Mouse (Mus musculus) adrenal gland, adult 18-20 months (tissue): ENCODE measurements around the gene Fdx1l. TPM values are rescaled to one million over a fixed set of nuclear protein-coding genes. Genes with fewer than 3 reads are reported as not detected.
"Not testable (repeated sequence)": the region's sequence is repeated elsewhere in the genome, so short reads cannot be mapped to it uniquely, and the experiment has no call there.

Experiments used
- DNase-seq, 2 experiments: peaks; one replicate each; pipeline ENCODE4 v3.0.0; 2021 to 2022; ENCODE audit warnings: low spot score in 2 of 2
- total RNA-seq, 2 experiments: library from RNA; stranded (reverse); gene quantifications; 1 replicate in 1 of 2; 2 replicates in 1 of 2; pipeline ENCODE4 v1.2.3; 2021

Fdx1l gene
- total RNA-seq, 2 experiments from 2014 or later = 38.3 to 39.2 TPM

- DNase-seq = no peak
Observed at GRCm38 (mm10) chr9:21075625-21076024, 2.2 kb upstream of the Fdx1l start.

- no peak for DNase-seq
Observed at GRCm38 (mm10) chr9:21074173-21074572, 759 bp upstream of the Fdx1l start.

GRCm38 (mm10) chr9:21072641-21073040, 773 bp downstream of the Fdx1l start:
- DNase-seq = no peak

- DNase-seq = no peak
Observed at GRCm38 (mm10) chr9:21067006-21067684, 6.3 kb downstream of the Fdx1l start, which contains the start of gene Zglp1. Gene Zglp1 (minus strand): TSS chr9:21067093.

GRCm38 (mm10) chr9:21062928-21063327, 10.5 kb downstream of the Fdx1l start:
- no peak for DNase-seq

GRCm38 (mm10) chr9:21051578-21051977, 21.8 kb downstream of the Fdx1l start:
- no peak for DNase-seq

- no peak for DNase-seq
Observed at GRCm38 (mm10) chr9:21045235-21045634, 28.2 kb downstream of the Fdx1l start.

- DNase-seq = not testable (repeated sequence)
Observed at GRCm38 (mm10) chr9:21044785-21045184, 28.6 kb downstream of the Fdx1l start.

GRCm38 (mm10) chr9:21043563-21043962, 29.9 kb downstream of the Fdx1l start:
- no peak for DNase-seq

GRCm38 (mm10) chr9:21041308-21041707, 32.1 kb downstream of the Fdx1l start:
- no peak for DNase-seq

GRCm38 (mm10) chr9:21039779-21040178, 33.6 kb downstream of the Fdx1l start:
- no peak for DNase-seq

GRCm38 (mm10) chr9:21037481-21037891, 35.9 kb downstream of the Fdx1l start:
- no peak for DNase-seq

- DNase-seq = no peak
Observed at GRCm38 (mm10) chr9:21036666-21037065, 36.7 kb downstream of the Fdx1l start.

GRCm38 (mm10) chr9:21036161-21036560, 37.3 kb downstream of the Fdx1l start:
- no peak for DNase-seq

- no peak for DNase-seq
Observed at GRCm38 (mm10) chr9:21035586-21035985, 37.8 kb downstream of the Fdx1l start.

GRCm38 (mm10) chr9:21034481-21035085, 38.8 kb downstream of the Fdx1l start:
- no peak for DNase-seq

- peak; percentile 81 to 82 for DNase-seq
Observed at GRCm38 (mm10) chr9:21033136-21033535, 40.3 kb downstream of the Fdx1l start.

- no peak for DNase-seq
Observed at GRCm38 (mm10) chr9:21032491-21032890, 40.9 kb downstream of the Fdx1l start.

- DNase-seq = no peak
Observed at GRCm38 (mm10) chr9:21031896-21032351, 41.5 kb downstream of the Fdx1l start, which contains the start of gene Icam5. Gene Icam5 (plus strand): TSS chr9:21032073.

- peak; percentile 55 to 56 for DNase-seq
Observed at GRCm38 (mm10) chr9:21031251-21031895, 42.0 kb downstream of the Fdx1l start.

GRCm38 (mm10) chr9:21030781-21031250, 42.6 kb downstream of the Fdx1l start:
- DNase-seq = peak; percentile 70 to 73

GRCm38 (mm10) chr9:21030055-21030600, 43.3 kb downstream of the Fdx1l start:
- no peak for DNase-seq
